Mouse (Mus musculus): ENCODE measurements around the gene Lpin3. TPM values are rescaled to one million over a fixed set of nuclear protein-coding genes. Genes with fewer than 3 reads are reported as not detected.

Lpin3 gene
- polyA plus RNA-seq, 1 experiment from 2014 or later = 2.6 TPM

GRCm38 (mm10) chr2:160914656-160915055 lies 34.2 kb downstream of the Lpin3 start:
- 76% methylated on average over 9 of the region's 9 CpGs for WGBS
- Histone ChIP-seq H3K9ac (replicated peaks) (no peak overlapping the region), H3K4me1 (replicated peaks) (peaks cover 36% of the 10 kb centered on the region), H3K36me3 (no peaks in the 10 kb centered on the region), H3K27me3 (peaks cover 44% of the 10 kb centered on the region), H3K27ac (no peak overlapping the region), H3K9me3 (no peaks in the 10 kb centered on the region), H3K4me3 (replicated peaks) (no peak overlapping the region), H3K4me2 (no peak overlapping the region)
- ATAC-seq (ENCODE audit: insufficient number of reproducible peaks, insufficient read depth, low FRiP score, low TSS enrichment, low read depth) = no peak

GRCm38 (mm10) chr2:160915821-160916610 lies 35.5 kb downstream of the Lpin3 start:
- no peaks in the 10 kb centered on the region for H3K36me3 ChIP-seq
- no peaks in the 10 kb centered on the region for H3K9me3 ChIP-seq
- H3K4me3 ChIP-seq (replicated peaks) = no peak overlapping the region
- H3K4me1 ChIP-seq (replicated peaks) = peaks cover 34% of the 10 kb centered on the region
- H3K9ac ChIP-seq (replicated peaks) = no peak overlapping the region; the same call in 1 of the 2 replicates
- no peak for ATAC-seq (ENCODE audit: insufficient number of reproducible peaks, insufficient read depth, low FRiP score, low TSS enrichment, low read depth)
- 0 out of 2 replicates have a peak overlapping the region, but pooled peaks have one; percentile 13 for H3K27ac ChIP-seq
- whole genome bisulfite sequencing = 72% methylated on average over 13 of the region's 13 CpGs
- peaks cover 31% of the 10 kb centered on the region for H3K27me3 ChIP-seq
- H3K4me2 ChIP-seq = no peak overlapping the region

- ATAC-seq (ENCODE audit: insufficient number of reproducible peaks, insufficient read depth, low FRiP score, low TSS enrichment, low read depth) = no peak
- WGBS = 81% methylated on average over 8 of the region's 8 CpGs
- no peaks in the 10 kb centered on the region for H3K36me3 ChIP-seq
- H3K4me2 ChIP-seq = no peak overlapping the region
- no peak overlapping the region for H3K9ac ChIP-seq (replicated peaks)
- no peak overlapping the region for H3K27ac ChIP-seq
- peaks cover 24% of the 10 kb centered on the region for H3K27me3 ChIP-seq
- H3K4me1 ChIP-seq (replicated peaks) = peaks cover 27% of the 10 kb centered on the region
- H3K4me3 ChIP-seq (replicated peaks) = no peak overlapping the region
- no peaks in the 10 kb centered on the region for H3K9me3 ChIP-seq
Observed at GRCm38 (mm10) chr2:160916714-160917113, 36.2 kb downstream of the Lpin3 start.

GRCm38 (mm10) chr2:160917313-160917712 lies 36.8 kb downstream of the Lpin3 start:
- no peak overlapping the region for H3K27ac ChIP-seq
- WGBS = 96% methylated on average over 3 of the region's 3 CpGs

GRCm38 (mm10) chr2:160918154-160918929 lies 37.9 kb downstream of the Lpin3 start:
- peaks cover 17% of the 10 kb centered on the region for H3K4me1 ChIP-seq (replicated peaks)
- no peak for ATAC-seq (ENCODE audit: insufficient number of reproducible peaks, insufficient read depth, low FRiP score, low TSS enrichment, low read depth)

More at GRCm38 (mm10) chr2:160917313-160917712, 36.8 kb downstream of the Lpin3 start:
- Histone ChIP-seq H3K4me1 (replicated peaks) (peaks cover 23% of the 10 kb centered on the region), H3K4me3 (replicated peaks) (no peak overlapping the region), H3K27me3 (peaks cover 18% of the 10 kb centered on the region), H3K36me3 (no peaks in the 10 kb centered on the region), H3K9me3 (no peaks in the 10 kb centered on the region), H3K9ac (replicated peaks) (no peak overlapping the region), H3K4me2 (no peak overlapping the region)
- ATAC-seq (ENCODE audit: insufficient number of reproducible peaks, insufficient read depth, low FRiP score, low TSS enrichment, low read depth) = no peak

GRCm38 (mm10) chr2:160918930-160919215 lies 38.4 kb downstream of the Lpin3 start:
- Histone ChIP-seq H3K9ac (replicated peaks) (no peak overlapping the region), H3K4me1 (replicated peaks) (peaks cover 17% of the 10 kb centered on the region), H3K27me3 (peaks cover 4% of the 10 kb centered on the region), H3K4me2 (no peak overlapping the region), H3K36me3 (no peaks in the 10 kb centered on the region), H3K4me3 (replicated peaks) (no peak overlapping the region), H3K27ac (no peak overlapping the region), H3K9me3 (no peaks in the 10 kb centered on the region)
- 82% methylated on average over 2 of the region's 2 CpGs for WGBS
- ATAC-seq (ENCODE audit: insufficient number of reproducible peaks, insufficient read depth, low FRiP score, low TSS enrichment, low read depth) = no peak

More at GRCm38 (mm10) chr2:160918154-160918929, 37.9 kb downstream of the Lpin3 start:
- Histone ChIP-seq H3K9me3 (no peaks in the 10 kb centered on the region), H3K4me3 (replicated peaks) (no peak overlapping the region), H3K27ac (no peak overlapping the region), H3K27me3 (peaks cover 8% of the 10 kb centered on the region), H3K9ac (replicated peaks) (no peak overlapping the region), H3K4me2 (no peak overlapping the region), H3K36me3 (no peaks in the 10 kb centered on the region)
- 68% methylated on average over 8 of the region's 8 CpGs for WGBS

- no peaks in the 10 kb centered on the region for H3K36me3 ChIP-seq
- no peak overlapping the region for H3K4me3 ChIP-seq (replicated peaks)
- 57% methylated on average over 7 of the region's 7 CpGs for WGBS
- H3K4me1 ChIP-seq (replicated peaks) = peaks cover 3% of the 10 kb centered on the region; the same call in 1 of the 2 replicates
- no peak overlapping the region for H3K27ac ChIP-seq
- no peak overlapping the region for H3K9ac ChIP-seq (replicated peaks)
- no peak overlapping the region for H3K4me2 ChIP-seq
- ATAC-seq (ENCODE audit: insufficient number of reproducible peaks, insufficient read depth, low FRiP score, low TSS enrichment, low read depth) = no peak
- no peaks in the 10 kb centered on the region; the same call in 1 of the 2 replicates for H3K27me3 ChIP-seq
- no peaks in the 10 kb centered on the region for H3K9me3 ChIP-seq
Observed at GRCm38 (mm10) chr2:160921285-160921684, 40.8 kb downstream of the Lpin3 start.

GRCm38 (mm10) chr2:160925203-160925602 lies 44.7 kb downstream of the Lpin3 start:
- WGBS = 86% methylated on average over 9 of the region's 9 CpGs
- no peak for ATAC-seq (ENCODE audit: insufficient number of reproducible peaks, insufficient read depth, low FRiP score, low TSS enrichment, low read depth)
- H3K4me3 ChIP-seq (replicated peaks) = no peak overlapping the region
- no peak overlapping the region for H3K4me2 ChIP-seq
- peaks cover 4% of the 10 kb centered on the region for H3K4me1 ChIP-seq (replicated peaks)
- no peak overlapping the region for H3K9ac ChIP-seq (replicated peaks)
- H3K36me3 ChIP-seq = no peaks in the 10 kb centered on the region
- no peak overlapping the region for H3K27ac ChIP-seq
- H3K27me3 ChIP-seq = no peaks in the 10 kb centered on the region
- H3K9me3 ChIP-seq = no peaks in the 10 kb centered on the region

GRCm38 (mm10) chr2:160931378-160931777 lies 50.9 kb downstream of the Lpin3 start:
- Histone ChIP-seq H3K27ac (peak overlapping the region; percentile 83; the same call in 1 of the 2 replicates), H3K27me3 (no peaks in the 10 kb centered on the region), H3K36me3 (no peaks in the 10 kb centered on the region), H3K4me2 (no peak overlapping the region), H3K4me3 (replicated peaks) (no peak overlapping the region), H3K9ac (replicated peaks) (no peak overlapping the region), H3K4me1 (replicated peaks) (peaks cover 26% of the 10 kb centered on the region), H3K9me3 (no peaks in the 10 kb centered on the region)
- WGBS = 94% methylated on average over 5 of the region's 5 CpGs
- ATAC-seq (ENCODE audit: insufficient number of reproducible peaks, insufficient read depth, low FRiP score, low TSS enrichment, low read depth) = no peak

- ATAC-seq (ENCODE audit: insufficient number of reproducible peaks, insufficient read depth, low FRiP score, low TSS enrichment, low read depth) = peak; percentile 82
- 16% methylated on average over 8 of the region's 8 CpGs for WGBS
Observed at GRCm38 (mm10) chr2:160932325-160932724, 51.9 kb downstream of the Lpin3 start.

GRCm38 (mm10) chr2:160932981-160933380 lies 52.5 kb downstream of the Lpin3 start:
- 65% methylated on average over 3 of the region's 3 CpGs for WGBS
- Histone ChIP-seq H3K4me2 (0 out of 2 replicates have a peak overlapping the region, but pooled peaks have one; percentile 35), H3K36me3 (no peaks in the 10 kb centered on the region), H3K27ac (peak overlapping the region; percentile 83), H3K9me3 (no peaks in the 10 kb centered on the region), H3K4me1 (replicated peaks) (peaks cover 26% of the 10 kb centered on the region), H3K27me3 (no peaks in the 10 kb centered on the region), H3K4me3 (replicated peaks) (no peak overlapping the region), H3K9ac (replicated peaks) (no peak overlapping the region)
- no peak for ATAC-seq (ENCODE audit: insufficient number of reproducible peaks, insufficient read depth, low FRiP score, low TSS enrichment, low read depth)

More at GRCm38 (mm10) chr2:160932325-160932724, 51.9 kb downstream of the Lpin3 start:
- H3K36me3 ChIP-seq = no peaks in the 10 kb centered on the region
- H3K27me3 ChIP-seq = no peaks in the 10 kb centered on the region
- no peak overlapping the region for H3K9ac ChIP-seq (replicated peaks)
- peaks cover 26% of the 10 kb centered on the region for H3K4me1 ChIP-seq (replicated peaks)
- H3K27ac ChIP-seq = peak overlapping the region; percentile 83
- H3K9me3 ChIP-seq = no peaks in the 10 kb centered on the region
- no peak overlapping the region for H3K4me3 ChIP-seq (replicated peaks)
- H3K4me2 ChIP-seq = peak overlapping the region; percentile 35
